Mouse (Mus musculus) hindbrain, embryonic 12.5 days (tissue): ENCODE data around the gene Rad50. TPM values are rescaled to one million over a fixed set of nuclear protein-coding genes. Genes with fewer than 3 reads are reported as not detected.

Source experiments
- ATAC-seq: fragments of 200-750 bp; cut with Nextera tagmentation; 2 replicates; pipeline ENCODE4 v1.8.0; 2017; ENCODE audit warnings: moderate TSS enrichment; ENCODE audit not compliant: low FRiP score
- H3K27ac ChIP-seq: fragments of 300-500 bp; sonication (generic); 2 replicates; pipeline ENCODE4 v1.5.1; 2016; ENCODE audit warnings: mild to moderate bottlenecking
- H3K27me3 ChIP-seq: fragments of 300-500 bp; sonication (generic); 2 replicates; pipeline ENCODE4 v1.6.1; 2016; ENCODE audit warnings: mild to moderate bottlenecking
- H3K36me3 ChIP-seq: fragments of 300-500 bp; sonication (generic); 2 replicates; pipeline ENCODE4 v1.6.1; 2016; ENCODE audit warnings: mild to moderate bottlenecking
- H3K4me1 ChIP-seq: fragments of 300-500 bp; sonication (generic); 2 replicates; pipeline ENCODE4 v1.6.1; 2016
- H3K4me2 ChIP-seq: fragments of 300-500 bp; sonication (generic); replicated peaks from 2 replicates; pipeline ENCODE4 v1.6.1; 2016; ENCODE audit warnings: mild to moderate bottlenecking
- H3K4me3 ChIP-seq: fragments of 300-500 bp; sonication (generic); 2 replicates; pipeline ENCODE4 v1.5.1; 2016; ENCODE audit warnings: mild to moderate bottlenecking
- H3K9ac ChIP-seq: fragments of 300-500 bp; sonication (generic); 2 replicates; pipeline ENCODE4 v1.6.1; 2016; ENCODE audit warnings: mild to moderate bottlenecking, moderate library complexity
- H3K9me3 ChIP-seq: fragments of 300-500 bp; sonication (generic); replicated peaks from 2 replicates; pipeline ENCODE4 v1.6.1; 2016; ENCODE audit warnings: mild to moderate bottlenecking
- WGBS: fragments of 180-500 bp; shearing (Covaris S2); methylation state at CpG from one replicate; pipeline ENCODE4 v1.1.7; 2016; 5-methylcytosine and 5-hydroxymethylcytosine counted together
- polyA plus RNA-seq: library from polyadenylated mRNA; unstranded; fragments of >200 nt; fragmentation: Nextera tagmentation; extraction: Ambion mirVana; gene quantifications from 2 replicates; pipeline ENCODE4 v1.2.1, GENCODE M21; 2016

The Rad50 gene
- polyA plus RNA-seq, 1 experiment from 2014 or later = 18.5 TPM

GRCm38 (mm10) chr11:53734970-53735681 lies 28.0 kb upstream of the Rad50 start:
- 72% methylated on average over 18 of the region's 18 CpGs for WGBS
- Histone ChIP-seq H3K36me3 (no peaks in the 10 kb centered on the region), H3K27me3 (no peaks in the 10 kb centered on the region; the same call in 1 of the 2 replicates), H3K4me1 (no peaks in the 10 kb centered on the region), H3K27ac (no peak overlapping the region), H3K9me3 (no peaks in the 10 kb centered on the region), H3K9ac (no peak overlapping the region), H3K4me2 (peak overlapping the region; percentile 48), H3K4me3 (no peak overlapping the region)
- 0 out of 2 replicates have a peak, but pooled peaks have one; percentile 26 for ATAC-seq

GRCm38 (mm10) chr11:53734431-53734830 lies 27.3 kb upstream of the Rad50 start:
- no peak overlapping the region for H3K9ac ChIP-seq
- H3K4me2 ChIP-seq = no peak overlapping the region
- no peaks in the 10 kb centered on the region; the same call in 1 of the 2 replicates for H3K27me3 ChIP-seq
- ATAC-seq = no peak
- H3K4me1 ChIP-seq = no peaks in the 10 kb centered on the region
- 81% methylated on average over 2 of the region's 2 CpGs for WGBS
- no peaks in the 10 kb centered on the region for H3K36me3 ChIP-seq
- H3K9me3 ChIP-seq = no peaks in the 10 kb centered on the region
- H3K4me3 ChIP-seq = no peak overlapping the region
- no peak overlapping the region for H3K27ac ChIP-seq

GRCm38 (mm10) chr11:53733824-53734223 lies 26.7 kb upstream of the Rad50 start:
- no peaks in the 10 kb centered on the region; the same call in 1 of the 2 replicates for H3K27me3 ChIP-seq
- no peak overlapping the region for H3K4me2 ChIP-seq
- H3K9ac ChIP-seq = no peak overlapping the region
- H3K9me3 ChIP-seq = no peaks in the 10 kb centered on the region
- no peaks in the 10 kb centered on the region for H3K4me1 ChIP-seq
- no peaks in the 10 kb centered on the region for H3K36me3 ChIP-seq
- no peak for ATAC-seq
- no peak overlapping the region for H3K27ac ChIP-seq
- WGBS = 86% methylated on average over 7 of the region's 7 CpGs
- H3K4me3 ChIP-seq = no peak overlapping the region

- H3K9me3 ChIP-seq = no peaks in the 10 kb centered on the region
- H3K27ac ChIP-seq = no peak overlapping the region
- no peak overlapping the region for H3K9ac ChIP-seq
- no peak overlapping the region for H3K4me3 ChIP-seq
- no peaks in the 10 kb centered on the region for H3K36me3 ChIP-seq
- no peak overlapping the region for H3K4me2 ChIP-seq
- ATAC-seq = no peak
- WGBS = 92% methylated on average over 8 of the region's 8 CpGs
- H3K27me3 ChIP-seq = no peaks in the 10 kb centered on the region; the same call in 1 of the 2 replicates
- H3K4me1 ChIP-seq = no peaks in the 10 kb centered on the region
These were observed 25.1 kb upstream of the Rad50 start for GRCm38 (mm10) chr11:53732244-53732643.

GRCm38 (mm10) chr11:53731457-53731856 lies 24.3 kb upstream of the Rad50 start:
- H3K9me3 ChIP-seq = no peaks in the 10 kb centered on the region
- ATAC-seq = no peak
- 96% methylated on average over 7 of the region's 7 CpGs for WGBS
- no peak overlapping the region for H3K4me2 ChIP-seq
- no peak overlapping the region for H3K9ac ChIP-seq
- H3K36me3 ChIP-seq = no peaks in the 10 kb centered on the region
- H3K27me3 ChIP-seq = no peaks in the 10 kb centered on the region; the same call in 1 of the 2 replicates
- H3K27ac ChIP-seq = no peak overlapping the region
- no peak overlapping the region for H3K4me3 ChIP-seq
- H3K4me1 ChIP-seq = no peaks in the 10 kb centered on the region

GRCm38 (mm10) chr11:53720715-53721114 lies 13.6 kb upstream of the Rad50 start, which contains the start of gene Il5:
Gene Il5 (plus strand): TSS chr11:53720794.
- no peaks in the 10 kb centered on the region for H3K36me3 ChIP-seq
- H3K4me1 ChIP-seq = no peaks in the 10 kb centered on the region
- no peaks in the 10 kb centered on the region for H3K9me3 ChIP-seq
- no peak within 1 kb of the TSS for H3K27ac ChIP-seq
- no peak within 1 kb of the TSS for H3K9ac ChIP-seq
- no peak within 1 kb of the TSS for H3K4me3 ChIP-seq
- WGBS = 85% methylated on average over 6 of the region's 6 CpGs
- ATAC-seq = no peak
- no peak within 1 kb of the TSS for H3K4me2 ChIP-seq
- H3K27me3 ChIP-seq = no peaks in the 10 kb centered on the region

- H3K27me3 ChIP-seq = no peaks in the 10 kb centered on the region
- no peaks in the 10 kb centered on the region for H3K4me1 ChIP-seq
- H3K27ac ChIP-seq = no peak overlapping the region
- 78% methylated on average over 1 of the region's 1 CpGs for WGBS
- no peaks in the 10 kb centered on the region for H3K9me3 ChIP-seq
- ATAC-seq = no peak
- no peak overlapping the region for H3K4me2 ChIP-seq
- no peak overlapping the region for H3K4me3 ChIP-seq
- no peak overlapping the region for H3K9ac ChIP-seq
- H3K36me3 ChIP-seq = no peaks in the 10 kb centered on the region
These were observed 12.6 kb upstream of the Rad50 start for GRCm38 (mm10) chr11:53719701-53720100.

- H3K4me2 ChIP-seq = peak overlapping the region; percentile 98
- no peak overlapping the region; the same call in 1 of the 2 replicates for H3K9ac ChIP-seq
- 87% methylated on average over 3 of the region's 3 CpGs for WGBS
- H3K36me3 ChIP-seq = no peaks in the 10 kb centered on the region
- H3K27ac ChIP-seq = no peak overlapping the region
- peaks cover 6% of the 10 kb centered on the region; the same call in 1 of the 2 replicates for H3K4me1 ChIP-seq
- H3K9me3 ChIP-seq = no peaks in the 10 kb centered on the region
- no peak for ATAC-seq
- peak overlapping the region; percentile 65 for H3K4me3 ChIP-seq
- no peaks in the 10 kb centered on the region for H3K27me3 ChIP-seq
These were observed 545 bp upstream of the Rad50 start for GRCm38 (mm10) chr11:53707718-53708009.

- 7% methylated on average over 29 of the region's 29 CpGs for WGBS
- peaks cover 2% of the 10 kb centered on the region for H3K36me3 ChIP-seq
- H3K27ac ChIP-seq = peak overlapping the region; percentile 73
- H3K9ac ChIP-seq = peak overlapping the region; percentile 71
- peak overlapping the region; percentile 65 for H3K4me3 ChIP-seq
- H3K4me2 ChIP-seq = peak overlapping the region; percentile 98
- peak; percentile 48; the same call in 1 of the 2 replicates for ATAC-seq
- H3K27me3 ChIP-seq = no peaks in the 10 kb centered on the region
- no peaks in the 10 kb centered on the region for H3K9me3 ChIP-seq
- H3K4me1 ChIP-seq = peaks cover 6% of the 10 kb centered on the region; the same call in 1 of the 2 replicates
These were observed 734 bp downstream of the Rad50 start for GRCm38 (mm10) chr11:53706236-53706933.

GRCm38 (mm10) chr11:53699351-53699750 lies 7.8 kb downstream of the Rad50 start:
- H3K4me3 ChIP-seq = no peak overlapping the region
- no peaks in the 10 kb centered on the region for H3K4me1 ChIP-seq
- 89% methylated on average over 4 of the region's 4 CpGs for WGBS
- no peak for ATAC-seq
- H3K36me3 ChIP-seq = peaks cover 22% of the 10 kb centered on the region
- no peaks in the 10 kb centered on the region for H3K9me3 ChIP-seq
- no peak overlapping the region for H3K27ac ChIP-seq
- no peaks in the 10 kb centered on the region for H3K27me3 ChIP-seq
- no peak overlapping the region for H3K9ac ChIP-seq
- no peak overlapping the region for H3K4me2 ChIP-seq

GRCm38 (mm10) chr11:53698521-53698920 lies 8.6 kb downstream of the Rad50 start:
- ATAC-seq = no peak
- Histone ChIP-seq H3K4me2 (no peak overlapping the region), H3K9me3 (no peaks in the 10 kb centered on the region), H3K4me3 (no peak overlapping the region), H3K36me3 (peaks cover 22% of the 10 kb centered on the region), H3K4me1 (no peaks in the 10 kb centered on the region), H3K27ac (no peak overlapping the region), H3K9ac (no peak overlapping the region), H3K27me3 (no peaks in the 10 kb centered on the region)
- 90% methylated on average over 2 of the region's 2 CpGs for WGBS

- Histone ChIP-seq H3K27ac (no peak overlapping the region), H3K4me2 (peak overlapping the region; percentile 30; the same call in 1 of the 2 replicates), H3K27me3 (no peaks in the 10 kb centered on the region), H3K9ac (no peak overlapping the region), H3K9me3 (no peaks in the 10 kb centered on the region), H3K4me1 (peaks cover 4% of the 10 kb centered on the region; the same call in 1 of the 2 replicates), H3K36me3 (peaks cover 13% of the 10 kb centered on the region; the same call in 1 of the 2 replicates), H3K4me3 (no peak overlapping the region)
- 40% methylated on average over 10 of the region's 10 CpGs for WGBS
- no peak for ATAC-seq
These were observed 15.1 kb downstream of the Rad50 start for GRCm38 (mm10) chr11:53691979-53692378.
